Mouse (Mus musculus) liver, adult 2 months (tissue): ENCODE data around the gene Dlec1. TPM values are rescaled to one million over a fixed set of nuclear protein-coding genes. Genes with fewer than 3 reads are reported as not detected.

Source experiments
- DNase-seq: peaks from one replicate; pipeline ENCODE4 v3.0.0-alpha.2; 2011; ENCODE audit warnings: low read depth, low spot score; ENCODE audit errors: extremely low read depth
- H3K27ac ChIP-seq: fragments of 200-500 bp; replicated peaks from 2 replicates; pipeline ENCODE4 v1.5.1; 2012; ENCODE audit warnings: low read depth, mild to moderate bottlenecking, control low read depth, inconsistent platforms, low read length; ENCODE audit not compliant: insufficient read depth
- H3K27me3 ChIP-seq: fragments of 200-500 bp; 2 replicates; pipeline ENCODE4 v1.6.1; 2012; ENCODE audit warnings: mild to moderate bottlenecking, moderate library complexity, low read length, inconsistent platforms; ENCODE audit not compliant: control insufficient read depth, insufficient read depth
- H3K36me3 ChIP-seq: fragments of 200-500 bp; 2 replicates; pipeline ENCODE4 v1.6.1; 2012; ENCODE audit warnings: low read length, inconsistent platforms; ENCODE audit not compliant: control insufficient read depth, insufficient read depth
- H3K4me1 ChIP-seq: fragments of 200-500 bp; 2 replicates; pipeline ENCODE4 v1.6.1; 2011; ENCODE audit warnings: low read length; ENCODE audit not compliant: control insufficient read depth, insufficient read depth
- H3K4me3 ChIP-seq: fragments of 200-500 bp; 2 replicates; pipeline ENCODE4 v1.5.1; 2011; ENCODE audit warnings: low read depth, mild to moderate bottlenecking, control low read depth, low read length, moderate library complexity; ENCODE audit not compliant: insufficient read depth
- H3K79me2 ChIP-seq: fragments of 200-500 bp; 2 replicates; pipeline ENCODE4 v1.6.1; 2012; ENCODE audit warnings: inconsistent platforms, mild to moderate bottlenecking, low read length, moderate library complexity; ENCODE audit not compliant: control insufficient read depth, insufficient read depth
- H3K9ac ChIP-seq: fragments of 200-500 bp; 2 replicates; pipeline ENCODE4 v1.6.1; 2012; ENCODE audit warnings: low read depth, mild to moderate bottlenecking, control low read depth, inconsistent platforms, low read length
- CTCF ChIP-seq: fragments of 200-500 bp; IDR thresholded peaks from 2 replicates; pipeline ENCODE4 v1.5.1; 2011; ENCODE audit warnings: low read depth, low read length, control low read depth
- POLR2A ChIP-seq: fragments of 200-500 bp; IDR thresholded peaks from 2 replicates; pipeline ENCODE4 v1.6.1; 2011; ENCODE audit warnings: low read length, control low read depth; ENCODE audit not compliant: insufficient read depth; ENCODE audit errors: extremely low read depth
- WGBS: fragments of 180-500 bp; shearing (Covaris S2); methylation state at CpG from one replicate; pipeline ENCODE4 v1.1.7; 2018; 5-methylcytosine and 5-hydroxymethylcytosine counted together
- polyA plus RNA-seq: library from polyadenylated mRNA; depleted of rRNA; stranded (reverse); fragments of >200 nt; gene quantifications from 2 replicates; pipeline ENCODE4 v1.2.3, GENCODE M21; 2012
- total RNA-seq: library from RNA; depleted of rRNA; stranded (reverse); fragments of >200 nt; gene quantifications from 2 replicates; pipeline ENCODE4 v1.2.3, GENCODE M21; 2014

The Dlec1 gene
- total and polyA plus RNA-seq, 2 experiments: 0.31 to 0.74 TPM

DNA sequence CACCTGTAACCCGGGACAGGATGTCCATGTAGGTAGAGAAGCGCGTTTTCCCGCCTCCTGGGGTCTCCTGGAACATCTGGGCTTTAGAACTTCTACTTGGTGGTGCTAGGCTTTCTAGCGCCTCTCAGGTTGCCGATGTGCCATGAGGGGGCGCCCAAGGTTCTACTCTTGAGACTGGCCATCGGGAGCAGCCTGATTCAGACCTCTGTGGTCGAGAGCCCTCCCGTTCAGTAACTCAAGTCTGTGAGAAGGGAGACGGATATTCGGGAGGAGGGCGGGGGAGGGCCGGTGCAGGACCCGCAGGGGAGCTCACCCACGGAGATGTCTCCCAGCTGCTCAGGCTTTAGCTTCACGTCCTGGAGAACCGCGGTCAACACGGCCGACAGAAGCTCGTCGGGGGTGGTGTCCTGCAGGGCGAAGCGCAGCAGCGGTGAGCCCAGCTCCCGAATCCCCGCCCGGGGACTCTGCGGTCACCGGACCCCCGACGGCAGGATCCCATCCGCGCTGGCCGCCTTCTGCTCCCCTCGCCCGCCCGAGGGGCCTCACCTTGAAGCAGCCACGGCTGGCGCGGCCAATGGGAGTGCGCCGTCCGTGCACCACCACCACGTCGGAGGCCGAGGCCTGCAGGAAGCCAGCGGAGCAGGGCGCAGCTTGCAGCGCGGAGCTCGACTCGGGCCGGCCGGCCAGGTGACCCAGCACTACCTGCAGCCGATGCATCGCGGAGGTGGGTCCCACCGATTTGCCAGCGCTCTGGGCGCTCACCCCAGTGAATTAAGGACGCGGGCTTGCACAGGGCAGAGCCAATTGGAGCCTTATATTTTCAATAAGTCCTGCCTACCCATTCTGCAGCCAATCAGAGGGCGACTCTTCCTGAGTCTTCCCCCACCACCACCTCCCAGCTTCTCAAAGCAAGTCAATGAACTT, 54.3 kb downstream of the Dlec1 start, which contains the start of gene Acaa1b:
TSS of gene Acaa1b (minus strand) at position 816 of the 924 bp plus-strand sequence.
- peaks cover 41% of the 10 kb centered on the region for H3K4me1 ChIP-seq
- TF ChIP-seq POLR2A (peak; percentile 95), CTCF (peak; percentile 73)
- peak within 1 kb of the TSS; percentile 81 for H3K27ac ChIP-seq
- H3K79me2 ChIP-seq: no peaks in the 10 kb centered on the region
- H3K9ac ChIP-seq: peak within 1 kb of the TSS; percentile 88
- H3K36me3 ChIP-seq: peaks cover 25% of the 10 kb centered on the region
- H3K4me3 ChIP-seq: peak within 1 kb of the TSS; percentile 66
- DNase-seq: peak; percentile 99
- H3K27me3 ChIP-seq: no peaks in the 10 kb centered on the region
- 1% methylated on average over 65 of the region's 65 CpGs for WGBS

DNA sequence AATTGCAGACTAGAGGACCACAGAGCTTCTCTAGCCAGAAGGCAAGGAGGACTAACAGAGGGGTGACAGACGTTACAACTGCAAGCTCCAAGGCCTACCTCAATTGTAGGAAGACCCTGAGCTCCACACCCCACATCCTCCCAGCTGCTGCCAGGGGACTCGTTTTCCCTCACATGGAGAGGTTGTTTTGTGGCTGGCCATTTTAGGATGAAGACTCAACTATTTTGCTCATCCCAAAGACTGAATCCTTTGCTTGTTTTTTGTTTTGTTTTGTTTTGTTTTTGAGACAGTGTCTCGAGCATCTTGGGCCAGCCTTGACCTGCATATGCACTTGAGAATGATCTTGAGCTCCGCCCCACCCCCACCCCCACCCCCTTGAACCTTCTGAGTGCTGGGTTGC, 56.6 kb downstream of the Dlec1 start, which contains the start of gene Gm47289:
TSS of gene Gm47289 (plus strand) at position 301 of the 400 bp plus-strand sequence.
- TF ChIP-seq POLR2A: no peak
- TF ChIP-seq CTCF: no peak
- 74% methylated on average over 4 of the region's 4 CpGs for WGBS
- Histone ChIP-seq H3K9ac (no peak within 1 kb of the TSS), H3K27me3 (no peaks in the 10 kb centered on the region), H3K79me2 (no peaks in the 10 kb centered on the region), H3K36me3 (peaks cover 13% of the 10 kb centered on the region), H3K4me1 (peaks cover 34% of the 10 kb centered on the region), H3K27ac (peak within 1 kb of the TSS; percentile 80), H3K4me3 (no peak within 1 kb of the TSS)
- no peak for DNase-seq

DNA sequence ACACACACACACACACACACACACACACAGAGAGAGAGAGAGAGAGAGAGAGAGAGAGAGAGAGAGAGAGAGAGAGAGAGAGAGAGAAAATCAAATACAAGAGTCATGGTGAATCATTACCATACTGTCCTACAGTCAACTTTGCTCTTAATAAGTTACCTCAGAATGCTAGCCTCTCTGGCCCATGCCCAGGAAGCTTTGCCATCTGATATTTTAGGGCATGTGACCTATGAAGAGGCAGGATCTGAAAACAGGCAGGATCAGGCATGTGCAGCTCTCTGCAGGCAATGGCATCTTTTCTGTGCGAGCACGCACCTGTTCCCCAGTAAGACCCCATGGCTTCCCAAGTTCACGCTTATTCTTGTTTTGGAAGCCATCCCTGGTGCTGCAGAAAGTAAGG, 58.4 kb downstream of the Dlec1 start:
- peak; percentile 99 for DNase-seq

DNA sequence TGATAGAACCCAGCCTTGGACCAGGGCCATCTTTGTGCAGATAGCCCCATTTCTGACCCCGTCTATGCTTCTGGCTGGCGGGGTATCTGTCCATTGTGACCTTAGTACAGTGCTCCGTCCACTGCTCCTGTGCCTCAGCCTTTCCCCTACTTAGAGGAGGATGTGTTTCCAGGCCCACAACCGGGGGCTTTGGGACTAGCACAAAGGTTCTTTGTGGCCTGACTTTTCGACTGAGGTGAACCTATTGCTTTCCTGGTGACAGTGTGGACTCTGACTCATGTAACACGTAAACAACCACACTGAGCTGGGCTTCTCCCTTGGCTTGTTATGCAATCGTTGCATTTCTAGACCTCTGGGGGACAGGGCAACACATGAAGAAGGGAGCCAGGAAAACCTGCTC, 62.5 kb downstream of the Dlec1 start:
- 19% methylated on average over 7 of the region's 7 CpGs for WGBS

More for the DNA sequence above, 58.4 kb downstream of the Dlec1 start:
- Histone ChIP-seq H3K4me1 (peaks cover 33% of the 10 kb centered on the region), H3K27ac (peak overlapping the region; percentile 80), H3K4me3 (no peak overlapping the region), H3K9ac (peak overlapping the region; percentile 18; the same call in 1 of the 2 replicates), H3K36me3 (no peaks in the 10 kb centered on the region), H3K27me3 (no peaks in the 10 kb centered on the region), H3K79me2 (no peaks in the 10 kb centered on the region)
- TF ChIP-seq POLR2A (no peak), CTCF (no peak)
- WGBS: 25% methylated on average over 3 of the region's 3 CpGs

DNA sequence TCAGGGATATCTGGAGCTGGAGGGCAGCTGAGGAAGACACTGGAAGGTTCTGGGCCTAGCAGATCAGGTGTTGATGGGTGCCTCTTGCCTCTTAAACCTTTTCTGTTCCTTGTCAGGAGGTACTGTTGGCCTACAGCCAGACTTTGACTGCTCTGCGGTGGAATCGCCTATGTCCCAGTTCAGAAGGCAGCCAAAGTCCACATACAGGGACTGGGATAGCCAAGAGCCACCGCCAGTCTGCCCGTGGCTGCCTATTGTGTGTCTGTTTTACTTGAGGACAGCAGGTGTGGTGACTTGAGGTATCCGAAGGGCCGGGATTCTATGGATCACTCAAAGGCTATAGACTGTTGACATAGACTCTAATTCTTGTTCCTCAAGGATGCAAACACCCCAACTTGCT, 63.3 kb downstream of the Dlec1 start:
- peaks cover 14% of the 10 kb centered on the region for H3K4me1 ChIP-seq
- H3K36me3 ChIP-seq: no peaks in the 10 kb centered on the region
- TF ChIP-seq CTCF (peak; percentile 21; the same call in 1 of the 2 replicates), POLR2A (no peak)
- peak; percentile 97 for DNase-seq
- H3K27ac ChIP-seq: peak overlapping the region; percentile 95
- H3K27me3 ChIP-seq: no peaks in the 10 kb centered on the region
- H3K79me2 ChIP-seq: no peaks in the 10 kb centered on the region
- H3K4me3 ChIP-seq: peak overlapping the region; percentile 8; the same call in 1 of the 2 replicates
- WGBS: 18% methylated on average over 6 of the region's 6 CpGs
- peak overlapping the region; percentile 51 for H3K9ac ChIP-seq

More for the DNA sequence above, 62.5 kb downstream of the Dlec1 start:
- TF ChIP-seq CTCF: no peak
- no peak for TF ChIP-seq POLR2A
- Histone ChIP-seq H3K4me3 (no peak overlapping the region), H3K79me2 (no peaks in the 10 kb centered on the region), H3K36me3 (no peaks in the 10 kb centered on the region), H3K27me3 (no peaks in the 10 kb centered on the region), H3K27ac (peak overlapping the region; percentile 95), H3K9ac (no peak overlapping the region), H3K4me1 (peaks cover 19% of the 10 kb centered on the region)
- peak; percentile 100 for DNase-seq

DNA sequence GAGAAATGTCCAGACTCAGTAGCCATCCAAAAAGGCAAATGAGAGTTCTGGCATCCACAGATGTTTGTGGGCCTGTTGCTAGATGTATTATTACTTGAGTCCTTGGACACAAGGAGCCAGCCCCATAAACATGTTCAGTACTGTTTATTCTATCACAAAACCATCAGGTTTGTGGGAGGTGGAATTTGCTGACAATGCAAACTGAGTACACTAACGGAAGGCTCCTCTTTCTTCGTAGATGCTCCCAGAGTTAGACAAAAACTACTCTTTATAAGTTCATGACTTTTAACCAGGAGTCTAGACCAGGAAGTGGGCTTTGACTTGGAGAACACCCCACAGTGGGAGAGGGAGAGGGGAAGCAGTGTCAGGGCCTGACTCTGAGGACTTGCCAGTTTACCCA, 65.3 kb downstream of the Dlec1 start:
- Histone ChIP-seq H3K27ac (no peak overlapping the region), H3K36me3 (no peaks in the 10 kb centered on the region), H3K4me3 (no peak overlapping the region), H3K79me2 (no peaks in the 10 kb centered on the region), H3K4me1 (peaks cover 8% of the 10 kb centered on the region), H3K9ac (no peak overlapping the region), H3K27me3 (no peaks in the 10 kb centered on the region)
- 90% methylated on average over 2 of the region's 2 CpGs for WGBS
- TF ChIP-seq CTCF (no peak), POLR2A (no peak)
- DNase-seq: no peak
